Mouse (Mus musculus) heart, postnatal 0 days (tissue): ENCODE results near the gene Mblac2. TPM values are rescaled to one million over a fixed set of nuclear protein-coding genes. Genes with fewer than 3 reads are reported as not detected.

Experiments
- ATAC-seq: fragments of 200-750 bp; cut with Nextera tagmentation; 2 replicates; pipeline ENCODE4 v1.8.0; 2017; ENCODE audit warnings: low read depth, moderate number of reproducible peaks, moderate library complexity; ENCODE audit not compliant: insufficient read depth
- DNase-seq: peaks from one replicate; pipeline ENCODE4 v3.0.0-alpha.2; 2016; ENCODE audit warnings: low spot score
- H3K27ac ChIP-seq: fragments of 300-500 bp; sonication (generic); 2 replicates; pipeline ENCODE4 v1.5.1; 2014; ENCODE audit warnings: low read depth, mild to moderate bottlenecking
- H3K27me3 ChIP-seq: fragments of 300-500 bp; sonication (generic); 2 replicates; pipeline ENCODE4 v1.6.1; 2014; ENCODE audit warnings: low read length, mixed read lengths; ENCODE audit not compliant: control insufficient read depth, insufficient read depth
- H3K36me3 ChIP-seq: fragments of 300-500 bp; sonication (generic); replicated peaks from 2 replicates; pipeline ENCODE4 v1.6.1; 2014; ENCODE audit warnings: low read length, mixed read lengths; ENCODE audit not compliant: control insufficient read depth, insufficient read depth
- H3K4me1 ChIP-seq: fragments of 300-500 bp; sonication (generic); 2 replicates; pipeline ENCODE4 v1.6.1; 2014; ENCODE audit warnings: antibody characterized with exemption; ENCODE audit not compliant: control insufficient read depth, insufficient read depth
- H3K4me2 ChIP-seq: fragments of 300-500 bp; sonication (generic); 2 replicates; pipeline ENCODE4 v1.6.1; 2014; ENCODE audit warnings: low read depth, mild to moderate bottlenecking, low read length, moderate library complexity
- H3K4me3 ChIP-seq: fragments of 300-500 bp; sonication (generic); 2 replicates; pipeline ENCODE4 v1.5.1; 2014; ENCODE audit warnings: low read depth, low read length
- H3K9ac ChIP-seq: fragments of 300-500 bp; sonication (generic); replicated peaks from 2 replicates; pipeline ENCODE4 v1.6.1; 2014; ENCODE audit warnings: low read depth, low read length, mixed read lengths
- H3K9me3 ChIP-seq: fragments of 300-500 bp; sonication (generic); replicated peaks from 2 replicates; pipeline ENCODE4 v1.6.1; 2016; ENCODE audit warnings: low read length; ENCODE audit not compliant: control insufficient read depth
- CTCF ChIP-seq: IDR thresholded peaks from 2 replicates; pipeline ENCODE4 v1.5.1; 2016; ENCODE audit warnings: antibody characterized with exemption, control low read depth, low read depth
- EP300 ChIP-seq: IDR thresholded peaks from 2 replicates; pipeline ENCODE4 v1.6.1; 2016; ENCODE audit warnings: antibody characterized with exemption, low read depth
- WGBS: fragments of 180-500 bp; shearing (Covaris S2); extraction: QIAGEN DNeasy Blood & Tissue Kit; methylation state at CpG from one replicate; pipeline ENCODE4 v1.1.7; 2014; 5-methylcytosine and 5-hydroxymethylcytosine counted together
- polyA plus RNA-seq: library from polyadenylated mRNA; unstranded; fragments of >200 nt; fragmentation: Nextera tagmentation; extraction: Ambion mirVana; gene quantifications from 2 replicates; pipeline ENCODE4 v1.2.1, GENCODE M21; 2015
- total RNA-seq: library from RNA; depleted of rRNA; stranded (reverse); fragments of >200 nt; gene quantifications from 2 replicates; pipeline ENCODE4 v1.2.3, GENCODE M21; 2014; ENCODE audit warnings: low replicate concordance; rRNA removed

Gene Mblac2
- total RNA-seq (1.8 and 4.2 TPM in 2 replicates), polyA plus RNA-seq (5.9 and 7.0 TPM in 2 replicates)

GRCm38 (mm10) chr13:81710775-81711545 lies at the start of gene Mblac2, which contains the start of gene Polr3g:
Gene Mblac2, plus strand, starts transcription at chr13:81711341.
Gene Polr3g, minus strand, starts transcription at chr13:81711013.
- ATAC-seq = peak; percentile 96
- no peaks in the 10 kb centered on the region for H3K27me3 ChIP-seq
- TF ChIP-seq EP300 (no peak), CTCF (no peak)
- peaks cover 13% of the 10 kb centered on the region for H3K4me1 ChIP-seq
- H3K9ac ChIP-seq = peak within 1 kb of the TSS; percentile 64
- H3K9me3 ChIP-seq = no peaks in the 10 kb centered on the region
- peak within 1 kb of the TSS; percentile 99 for H3K4me2 ChIP-seq
- peak within 1 kb of the TSS; percentile 88 for H3K4me3 ChIP-seq
- peak within 1 kb of the TSS; percentile 72 for H3K27ac ChIP-seq
- H3K36me3 ChIP-seq = no peaks in the 10 kb centered on the region
- DNase-seq = peak; percentile 89
- under 1% methylated on average over 57 of the region's 61 CpGs for WGBS

- H3K36me3 ChIP-seq = peaks cover 44% of the 10 kb centered on the region
- no peak for TF ChIP-seq CTCF
- TF ChIP-seq EP300 = no peak
- H3K4me2 ChIP-seq = no peak overlapping the region
- no peaks in the 10 kb centered on the region for H3K9me3 ChIP-seq
- ATAC-seq (no peak), DNase-seq (no peak)
- H3K27ac ChIP-seq = no peak overlapping the region
- 83% methylated on average over 12 of the region's 12 CpGs for WGBS
- no peaks in the 10 kb centered on the region for H3K27me3 ChIP-seq
- H3K4me3 ChIP-seq = no peak overlapping the region
- peaks cover 4% of the 10 kb centered on the region; the same call in 1 of the 2 replicates for H3K4me1 ChIP-seq
- no peak overlapping the region for H3K9ac ChIP-seq
These were observed 47.4 kb upstream of the Mblac2 start for GRCm38 (mm10) chr13:81663566-81664330.

DNA sequence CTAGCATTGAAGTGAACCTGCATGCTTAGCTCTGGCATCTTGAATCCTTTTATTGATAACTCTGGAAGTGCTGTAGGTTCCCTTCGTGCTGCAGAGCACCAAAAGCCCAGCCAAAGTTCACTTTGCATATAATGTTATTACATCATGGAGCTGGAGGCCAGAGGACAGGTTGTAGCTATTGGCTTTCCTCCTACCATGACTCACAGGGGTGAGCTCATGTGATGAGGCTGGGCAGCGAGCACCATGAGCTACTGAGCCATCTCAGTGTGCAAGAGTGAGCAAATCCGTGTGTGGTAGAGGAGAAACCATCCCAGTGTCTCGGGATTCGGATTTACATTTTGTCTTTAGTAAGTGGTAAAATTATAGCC lies 46.8 kb upstream of the Mblac2 start:
- DNase-seq = no peak

GRCm38 (mm10) chr13:81667713-81668112 lies 43.4 kb upstream of the Mblac2 start:
- DNase-seq (no peak), ATAC-seq (no peak)
- 85% methylated on average over 5 of the region's 5 CpGs for WGBS
- Histone ChIP-seq H3K9me3 (no peaks in the 10 kb centered on the region), H3K27ac (no peak overlapping the region), H3K27me3 (no peaks in the 10 kb centered on the region), H3K4me1 (no peaks in the 10 kb centered on the region; the same call in 1 of the 2 replicates), H3K4me2 (no peak overlapping the region), H3K36me3 (peaks cover 59% of the 10 kb centered on the region), H3K4me3 (no peak overlapping the region), H3K9ac (no peak overlapping the region)
- TF ChIP-seq CTCF (no peak), EP300 (no peak)

More for the DNA sequence above, 46.8 kb upstream of the Mblac2 start:
- no peaks in the 10 kb centered on the region for H3K27me3 ChIP-seq
- H3K27ac ChIP-seq = no peak overlapping the region
- no peak overlapping the region for H3K9ac ChIP-seq
- peaks cover 50% of the 10 kb centered on the region for H3K36me3 ChIP-seq
- no peak for TF ChIP-seq EP300
- no peak for TF ChIP-seq CTCF
- ATAC-seq = no peak
- WGBS = 79% methylated on average over 5 of the region's 5 CpGs
- no peak overlapping the region for H3K4me3 ChIP-seq
- H3K4me1 ChIP-seq = no peaks in the 10 kb centered on the region; the same call in 1 of the 2 replicates
- no peaks in the 10 kb centered on the region for H3K9me3 ChIP-seq
- no peak overlapping the region for H3K4me2 ChIP-seq

DNA sequence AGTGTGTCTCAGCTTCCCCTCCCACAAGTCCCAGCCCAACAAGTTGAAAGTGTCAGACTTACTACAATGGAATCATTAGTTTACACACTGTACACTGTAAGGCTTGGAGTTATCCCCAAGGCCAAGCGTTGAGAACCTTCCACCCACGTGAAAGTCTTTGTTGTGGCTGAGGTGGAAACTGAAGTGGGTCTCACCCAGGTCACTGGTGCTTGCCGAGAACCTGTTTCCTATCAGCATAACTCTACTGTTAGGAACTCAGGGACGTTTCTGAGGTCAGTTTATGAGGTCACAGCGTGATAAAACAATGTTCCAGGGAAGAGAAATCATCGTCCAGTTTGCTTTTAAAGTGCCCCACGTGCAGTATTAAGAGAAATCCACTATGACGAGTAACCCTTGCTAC lies 35.8 kb upstream of the Mblac2 start:
- peaks cover 26% of the 10 kb centered on the region for H3K36me3 ChIP-seq
- H3K4me1 ChIP-seq = no peaks in the 10 kb centered on the region
- no peak overlapping the region for H3K9ac ChIP-seq
- H3K27ac ChIP-seq = no peak overlapping the region
- no peak overlapping the region for H3K4me2 ChIP-seq
- DNase-seq (no peak), ATAC-seq (no peak)
- no peak overlapping the region for H3K4me3 ChIP-seq
- TF ChIP-seq EP300 = no peak
- no peak for TF ChIP-seq CTCF
- H3K9me3 ChIP-seq = no peaks in the 10 kb centered on the region
- 67% methylated on average over 8 of the region's 8 CpGs for whole genome bisulfite sequencing
- no peaks in the 10 kb centered on the region for H3K27me3 ChIP-seq
